Mouse (Mus musculus): ENCODE data around the gene Cdc27. TPM values are rescaled to one million over a fixed set of nuclear protein-coding genes. Genes with fewer than 3 reads are reported as not detected.

Cdc27 gene
- polyA plus RNA-seq, 1 experiment: 16.2 TPM

GRCm38 (mm10) chr11:104585495-104585894, 35.1 kb upstream of the Cdc27 start:
- H3K4me3 ChIP-seq (replicated peaks; ENCODE audit: control insufficient read depth, low read depth, low read length): no peak overlapping the region
- H3K4me1 ChIP-seq (ENCODE audit: control insufficient read depth, insufficient read depth, low read length): no peaks in the 10 kb centered on the region; the same call in 1 of the 2 replicates
- H3K27ac ChIP-seq (ENCODE audit: control insufficient read depth, insufficient read depth, low read depth, low read length, poor library complexity): no peak overlapping the region
- WGBS: 82% methylated on average over 5 of the region's 5 CpGs
- no peak for TF ChIP-seq POLR2A (IDR thresholded peaks at IDR 0.05; ENCODE audit: borderline replicate concordance, control insufficient read depth, low read depth, low read length)
- no peak for TF ChIP-seq CTCF (IDR thresholded peaks at IDR 0.05; ENCODE audit: control insufficient read depth, insufficient read depth, low read length)

- 28% methylated on average over 13 of the region's 13 CpGs for WGBS
- peaks cover 1% of the 10 kb centered on the region for H3K4me1 ChIP-seq (ENCODE audit: control insufficient read depth, insufficient read depth, low read length)
- no peak overlapping the region for H3K4me3 ChIP-seq (replicated peaks; ENCODE audit: control insufficient read depth, low read depth, low read length)
- TF ChIP-seq CTCF (IDR thresholded peaks at IDR 0.05; ENCODE audit: control insufficient read depth, insufficient read depth, low read length) (no peak), POLR2A (IDR thresholded peaks at IDR 0.05; ENCODE audit: borderline replicate concordance, control insufficient read depth, low read depth, low read length) (no peak)
- peak overlapping the region; percentile 21; the same call in 1 of the 2 replicates for H3K27ac ChIP-seq (ENCODE audit: control insufficient read depth, insufficient read depth, low read depth, low read length, poor library complexity)
Observed at GRCm38 (mm10) chr11:104582630-104583364, 32.4 kb upstream of the Cdc27 start.

- Histone ChIP-seq H3K27ac (ENCODE audit: control insufficient read depth, insufficient read depth, low read depth, low read length, poor library complexity) (peak overlapping the region; percentile 21), H3K4me1 (ENCODE audit: control insufficient read depth, insufficient read depth, low read length) (peaks cover 1% of the 10 kb centered on the region), H3K4me3 (replicated peaks; ENCODE audit: control insufficient read depth, low read depth, low read length) (no peak overlapping the region)
- WGBS: 14% methylated on average over 2 of the region's 2 CpGs
- TF ChIP-seq POLR2A (IDR thresholded peaks at IDR 0.05; ENCODE audit: borderline replicate concordance, control insufficient read depth, low read depth, low read length): no peak
- TF ChIP-seq CTCF (IDR thresholded peaks at IDR 0.05; ENCODE audit: control insufficient read depth, insufficient read depth, low read length): no peak
Observed at GRCm38 (mm10) chr11:104582308-104582606, 31.8 kb upstream of the Cdc27 start.

- Histone ChIP-seq H3K4me3 (replicated peaks; ENCODE audit: control insufficient read depth, low read depth, low read length) (peak overlapping the region; percentile 20), H3K4me1 (ENCODE audit: control insufficient read depth, insufficient read depth, low read length) (peaks cover 1% of the 10 kb centered on the region), H3K27ac (ENCODE audit: control insufficient read depth, insufficient read depth, low read depth, low read length, poor library complexity) (peak overlapping the region; percentile 21)
- no peak for TF ChIP-seq POLR2A (IDR thresholded peaks at IDR 0.05; ENCODE audit: borderline replicate concordance, control insufficient read depth, low read depth, low read length)
- TF ChIP-seq CTCF (IDR thresholded peaks at IDR 0.05; ENCODE audit: control insufficient read depth, insufficient read depth, low read length): no peak
- WGBS: 4% methylated on average over 18 of the region's 18 CpGs
Observed at GRCm38 (mm10) chr11:104581446-104582307, 31.3 kb upstream of the Cdc27 start.

GRCm38 (mm10) chr11:104580606-104581005, 30.2 kb upstream of the Cdc27 start:
- 33% methylated on average over 5 of the region's 5 CpGs for WGBS
- Histone ChIP-seq H3K4me1 (ENCODE audit: control insufficient read depth, insufficient read depth, low read length) (peaks cover 1% of the 10 kb centered on the region), H3K4me3 (replicated peaks; ENCODE audit: control insufficient read depth, low read depth, low read length) (no peak overlapping the region), H3K27ac (ENCODE audit: control insufficient read depth, insufficient read depth, low read depth, low read length, poor library complexity) (no peak overlapping the region)
- no peak for TF ChIP-seq POLR2A (IDR thresholded peaks at IDR 0.05; ENCODE audit: borderline replicate concordance, control insufficient read depth, low read depth, low read length)
- no peak for TF ChIP-seq CTCF (IDR thresholded peaks at IDR 0.05; ENCODE audit: control insufficient read depth, insufficient read depth, low read length)

GRCm38 (mm10) chr11:104580091-104580490, 29.7 kb upstream of the Cdc27 start:
- Histone ChIP-seq H3K4me3 (replicated peaks; ENCODE audit: control insufficient read depth, low read depth, low read length) (no peak overlapping the region), H3K27ac (ENCODE audit: control insufficient read depth, insufficient read depth, low read depth, low read length, poor library complexity) (no peak overlapping the region), H3K4me1 (ENCODE audit: control insufficient read depth, insufficient read depth, low read length) (peaks cover 1% of the 10 kb centered on the region)
- 71% methylated on average over 6 of the region's 6 CpGs for WGBS
- no peak for TF ChIP-seq POLR2A (IDR thresholded peaks at IDR 0.05; ENCODE audit: borderline replicate concordance, control insufficient read depth, low read depth, low read length)
- TF ChIP-seq CTCF (IDR thresholded peaks at IDR 0.05; ENCODE audit: control insufficient read depth, insufficient read depth, low read length): no peak

- Histone ChIP-seq H3K27ac (ENCODE audit: control insufficient read depth, insufficient read depth, low read depth, low read length, poor library complexity) (no peak overlapping the region), H3K4me3 (replicated peaks; ENCODE audit: control insufficient read depth, low read depth, low read length) (no peak overlapping the region), H3K4me1 (ENCODE audit: control insufficient read depth, insufficient read depth, low read length) (peaks cover 1% of the 10 kb centered on the region)
- 88% methylated on average over 8 of the region's 8 CpGs for WGBS
- TF ChIP-seq POLR2A (IDR thresholded peaks at IDR 0.05; ENCODE audit: borderline replicate concordance, control insufficient read depth, low read depth, low read length) (no peak), CTCF (IDR thresholded peaks at IDR 0.05; ENCODE audit: control insufficient read depth, insufficient read depth, low read length) (no peak)
Observed at GRCm38 (mm10) chr11:104579575-104579974, 29.2 kb upstream of the Cdc27 start.

GRCm38 (mm10) chr11:104579084-104579483, 28.7 kb upstream of the Cdc27 start:
- H3K4me3 ChIP-seq (replicated peaks; ENCODE audit: control insufficient read depth, low read depth, low read length): no peak overlapping the region
- peaks cover 1% of the 10 kb centered on the region for H3K4me1 ChIP-seq (ENCODE audit: control insufficient read depth, insufficient read depth, low read length)
- WGBS: 44% methylated on average over 9 of the region's 9 CpGs
- no peak overlapping the region for H3K27ac ChIP-seq (ENCODE audit: control insufficient read depth, insufficient read depth, low read depth, low read length, poor library complexity)
- no peak for TF ChIP-seq CTCF (IDR thresholded peaks at IDR 0.05; ENCODE audit: control insufficient read depth, insufficient read depth, low read length)
- TF ChIP-seq POLR2A (IDR thresholded peaks at IDR 0.05; ENCODE audit: borderline replicate concordance, control insufficient read depth, low read depth, low read length): no peak
